Mouse (Mus musculus) CH12.LX (cell line): ENCODE data around the gene Klhl8. TPM values are rescaled to one million over a fixed set of nuclear protein-coding genes. Genes with fewer than 3 reads are reported as not detected.

Source experiments
- DNase-seq: peaks from one replicate; pipeline ENCODE4 v3.0.0-alpha.2; 2013; ENCODE audit errors: extremely low read depth
- H3K27ac ChIP-seq: 2 replicates; pipeline ENCODE4 v1.5.1; 2012; ENCODE audit warnings: low read depth, mild to moderate bottlenecking, control low read depth, moderate library complexity; ENCODE audit not compliant: insufficient read depth
- H3K27me3 ChIP-seq: replicated peaks from 2 replicates; pipeline ENCODE3; 2012; ENCODE audit warnings: inconsistent platforms
- H3K36me3 ChIP-seq, 2 experiments: replicated peaks in 1 of 2; 2 replicates each; pipeline versions ENCODE3 to v1.6.1; 2012; ENCODE audit warnings: inconsistent platforms in 1 of 2, low read length in 1 of 2, mild to moderate bottlenecking in 1 of 2, mixed read lengths in 1 of 2, moderate library complexity in 1 of 2; ENCODE audit not compliant: control insufficient read depth in 1 of 2, insufficient read depth in 1 of 2
- H3K4me1 ChIP-seq, 2 experiments: 2 replicates each; pipeline ENCODE4 v1.6.1; 2012; ENCODE audit warnings: inconsistent platforms in 1 of 2, moderate library complexity in 1 of 2; ENCODE audit not compliant: insufficient read depth in 2 of 2, control insufficient read depth in 1 of 2
- H3K4me2 ChIP-seq: 2 replicates; pipeline ENCODE4 v1.6.1; 2012; ENCODE audit warnings: low read depth, mild to moderate bottlenecking, control low read depth; ENCODE audit not compliant: poor library complexity, insufficient read depth, severe bottlenecking
- H3K4me3 ChIP-seq, 3 experiments: fragments of 150-350 bp in 1 of 3; sonication (generic) in 1 of 3; replicated peaks in 1 of 3; 2 replicates each; pipeline versions ENCODE3 to v1.5.1; 2011 to 2012; ENCODE audit warnings: low read depth in 2 of 3, low read length in 2 of 3, mild to moderate bottlenecking in 2 of 3, moderate library complexity in 2 of 3, control low read depth in 1 of 3, improper control_type of control experiment in 1 of 3, inconsistent platforms in 1 of 3, mixed read lengths in 1 of 3; ENCODE audit not compliant: poor library complexity in 1 of 3
- H3K79me2 ChIP-seq: replicated peaks from 2 replicates; pipeline ENCODE4 v1.6.1; 2012; ENCODE audit warnings: mild to moderate bottlenecking, moderate library complexity; ENCODE audit not compliant: control insufficient read depth, poor library complexity, insufficient read depth, severe bottlenecking; ENCODE audit errors: extremely low read depth
- H3K9ac ChIP-seq: 2 replicates; pipeline ENCODE4 v1.6.1; 2012; ENCODE audit warnings: low read depth, mild to moderate bottlenecking, control low read depth, moderate library complexity; ENCODE audit not compliant: insufficient read depth
- H3K9me3 ChIP-seq: replicated peaks from 2 replicates; pipeline ENCODE3; 2012; ENCODE audit warnings: low read length, inconsistent platforms, mixed read lengths
- BHLHE40 ChIP-seq: IDR thresholded peaks from 2 replicates; pipeline ENCODE4 v1.6.1; 2011; ENCODE audit warnings: mild to moderate bottlenecking, low read depth, low read length, improper control_type of control experiment
- CHD1 ChIP-seq: IDR thresholded peaks from 2 replicates; pipeline ENCODE4 v1.6.1; 2012; ENCODE audit warnings: low read depth, low read length, improper control_type of control experiment, inconsistent platforms
- CHD2 ChIP-seq: IDR thresholded peaks from 2 replicates; pipeline ENCODE4 v1.6.1; 2011; ENCODE audit warnings: low read length, improper control_type of control experiment
- CTCF ChIP-seq, 2 experiments: IDR thresholded peaks in 1 of 2; conservative IDR thresholded peaks in 1 of 2; 2 replicates each; pipeline ENCODE4 v1.5.1; 2011 to 2012; ENCODE audit warnings: low read depth in 2 of 2, low read length in 2 of 2, improper control_type of control experiment in 1 of 2, inconsistent platforms in 1 of 2, mild to moderate bottlenecking in 1 of 2, moderate library complexity in 1 of 2
- E2F4 ChIP-seq: IDR thresholded peaks from 2 replicates; pipeline ENCODE4 v1.6.1; 2011; ENCODE audit warnings: low read depth, low read length, improper control_type of control experiment; ENCODE audit not compliant: insufficient replicate concordance
- EP300 ChIP-seq: IDR thresholded peaks from 2 replicates; pipeline ENCODE4 v1.6.1; 2011; ENCODE audit warnings: low read length, improper control_type of control experiment
- ETS1 ChIP-seq: conservative IDR thresholded peaks from 2 replicates; pipeline ENCODE4 v1.6.1; 2012; ENCODE audit warnings: low read depth, mild to moderate bottlenecking, inconsistent platforms, low read length, improper control_type of control experiment, moderate library complexity
- GABPA ChIP-seq: IDR thresholded peaks from 2 replicates; pipeline ENCODE4 v1.6.1; 2012; ENCODE audit warnings: low read depth, low read length, improper control_type of control experiment, inconsistent platforms; ENCODE audit not compliant: insufficient replicate concordance
- JUND ChIP-seq: conservative IDR thresholded peaks from 2 replicates; pipeline ENCODE4 v1.6.1; 2011; ENCODE audit warnings: low read depth, low read length, improper control_type of control experiment
- MAX ChIP-seq: IDR thresholded peaks from 2 replicates; pipeline ENCODE4 v1.6.1; 2011; ENCODE audit warnings: low read length, improper control_type of control experiment
- MAZ ChIP-seq: IDR thresholded peaks from 2 replicates; pipeline ENCODE4 v1.6.1; 2012; ENCODE audit warnings: low read depth, mild to moderate bottlenecking, inconsistent platforms, low read length, improper control_type of control experiment, moderate library complexity
- MEF2A ChIP-seq: IDR thresholded peaks from 2 replicates; pipeline ENCODE4 v1.6.1; 2014; ENCODE audit warnings: low read depth, mild to moderate bottlenecking, inconsistent platforms, low read length, improper control_type of control experiment, borderline replicate concordance
- MXI1 ChIP-seq: IDR thresholded peaks from 2 replicates; pipeline ENCODE4 v1.6.1; 2011; ENCODE audit warnings: mild to moderate bottlenecking, low read depth, low read length, improper control_type of control experiment
- MYC ChIP-seq: IDR thresholded peaks from 2 replicates; pipeline ENCODE4 v1.6.1; 2011; ENCODE audit warnings: low read depth, mild to moderate bottlenecking, improper control_type of control experiment, low read length
- NELFE ChIP-seq: IDR thresholded peaks from 2 replicates; pipeline ENCODE4 v1.6.1; 2011; ENCODE audit warnings: low read depth, low read length, improper control_type of control experiment
- POLR2AphosphoS2 ChIP-seq: IDR thresholded peaks from 2 replicates; pipeline ENCODE4 v1.6.1; 2011; ENCODE audit warnings: low read depth, low read length, improper control_type of control experiment
- RCOR1 ChIP-seq: conservative IDR thresholded peaks from 2 replicates; pipeline ENCODE4 v1.6.1; 2012; ENCODE audit warnings: low read depth, mild to moderate bottlenecking, inconsistent platforms, low read length, improper control_type of control experiment
- SIN3A ChIP-seq: IDR thresholded peaks from 2 replicates; pipeline ENCODE4 v1.6.1; 2012; ENCODE audit warnings: low read length, improper control_type of control experiment, inconsistent platforms
- SMC3 ChIP-seq: IDR thresholded peaks from 2 replicates; pipeline ENCODE4 v1.6.1; 2011; ENCODE audit warnings: low read depth, low read length, improper control_type of control experiment
- TBP ChIP-seq: conservative IDR thresholded peaks from 2 replicates; pipeline ENCODE4 v1.6.1; 2011; ENCODE audit warnings: low read depth, low read length, improper control_type of control experiment
- TCF12 ChIP-seq: IDR thresholded peaks from 2 replicates; pipeline ENCODE4 v1.6.1; 2014; ENCODE audit warnings: low read depth, mild to moderate bottlenecking, inconsistent platforms, low read length, improper control_type of control experiment
- dilution Hi-C: fragments of 300-500 bp; cut with MboI; formaldehyde crosslinking; loops from 2 replicates; pipeline ENCODE4 v1.14.3; 2020; ENCODE audit warnings: low sequenced_read_pairs; ENCODE audit not compliant: extremely low pct_unique_long_range_greater_than_20kb, extremely low pct_ligation_motif_present
- in situ Hi-C: fragments of 300-500 bp; cut with MboI; formaldehyde crosslinking; loops from 3 replicates; pipeline ENCODE4 v1.14.3; 2019; ENCODE audit warnings: low sequenced_read_pairs, low pct_ligation_motif_present, low pct_unique_long_range_greater_than_20kb, mixed read lengths
- polyA plus RNA-seq: library from polyadenylated mRNA; unstranded; fragments of >175 nt; gene quantifications from 2 replicates; pipeline ENCODE4 v1.2.1, GENCODE M21; 2012; ENCODE audit warnings: low read depth; ENCODE audit not compliant: insufficient read length
- total RNA-seq, 2 experiments: library from RNA; depleted of rRNA; stranded (reverse); fragments of 300-350 nt in 1 of 2; fragments of >200 nt in 1 of 2; gene quantifications; 2 replicates each; pipeline ENCODE4 v1.2.3; 2012 to 2014

Klhl8 gene
- total and polyA plus RNA-seq, 3 experiments: 3.4 to 15.6 (median 5.4) TPM

DNA sequence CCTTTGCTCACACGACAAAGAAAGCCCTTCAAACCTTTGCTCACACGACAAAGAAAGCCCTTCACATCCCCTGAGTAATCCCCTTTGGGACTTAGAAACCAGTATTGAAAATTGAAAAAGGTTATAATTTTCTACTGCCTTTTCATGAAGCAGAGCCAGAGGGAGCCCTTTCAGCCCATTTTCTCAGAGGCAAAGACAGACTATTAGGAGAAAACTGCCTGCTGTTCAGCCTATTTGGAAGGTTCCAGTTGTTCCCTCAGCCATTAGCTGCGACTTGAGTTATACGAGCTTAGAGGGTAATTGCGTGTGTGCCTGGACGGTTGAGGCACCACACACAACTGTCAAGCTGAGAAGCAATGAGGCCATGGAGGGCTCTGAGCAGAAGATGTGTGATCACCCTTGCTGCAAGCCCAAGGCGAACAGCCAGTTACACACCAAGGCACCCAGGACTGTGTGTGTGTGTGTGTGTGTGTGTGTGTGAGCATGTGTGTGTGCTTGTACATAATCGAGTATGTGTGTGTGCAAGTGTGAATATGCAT, 6.4 kb upstream of the Klhl8 start:
- in situ Hi-C loops: no loop called here
- TF ChIP-seq SIN3A: no peak
- TF ChIP-seq BHLHE40: peak; percentile 24; the same call in 1 of the 2 replicates
- TF ChIP-seq CTCF (conservative IDR thresholded peaks at IDR 0.05 in 1 of 2, IDR thresholded peaks at IDR 0.05 in 1 of 2; ENCODE audit: low read depth in 2 of 2, low read length in 2 of 2): peak in 1 of 2 experiments; percentile 20; a peak in 2 of 4 replicates
- TF ChIP-seq, all 38 proteins: peak for 2
- no peak overlapping the region for H3K27ac ChIP-seq
- no peaks in the 10 kb centered on the region for H3K79me2 ChIP-seq
- H3K27me3 ChIP-seq: peaks cover 3% of the 10 kb centered on the region
- DNase-seq: no peak
- no peaks in the 10 kb centered on the region for H3K36me3 ChIP-seq
- H3K4me2 ChIP-seq: no peak overlapping the region
- H3K9ac ChIP-seq: no peak overlapping the region
- dilution Hi-C loops: no loop called here
- H3K9me3 ChIP-seq: no peaks in the 10 kb centered on the region
- peaks cover 13 to 47% of the 10 kb centered on the region in 2 experiments for H3K4me1 ChIP-seq
- peak overlapping the region in 1 of 3 experiments; percentile 7 for H3K4me3 ChIP-seq

DNA sequence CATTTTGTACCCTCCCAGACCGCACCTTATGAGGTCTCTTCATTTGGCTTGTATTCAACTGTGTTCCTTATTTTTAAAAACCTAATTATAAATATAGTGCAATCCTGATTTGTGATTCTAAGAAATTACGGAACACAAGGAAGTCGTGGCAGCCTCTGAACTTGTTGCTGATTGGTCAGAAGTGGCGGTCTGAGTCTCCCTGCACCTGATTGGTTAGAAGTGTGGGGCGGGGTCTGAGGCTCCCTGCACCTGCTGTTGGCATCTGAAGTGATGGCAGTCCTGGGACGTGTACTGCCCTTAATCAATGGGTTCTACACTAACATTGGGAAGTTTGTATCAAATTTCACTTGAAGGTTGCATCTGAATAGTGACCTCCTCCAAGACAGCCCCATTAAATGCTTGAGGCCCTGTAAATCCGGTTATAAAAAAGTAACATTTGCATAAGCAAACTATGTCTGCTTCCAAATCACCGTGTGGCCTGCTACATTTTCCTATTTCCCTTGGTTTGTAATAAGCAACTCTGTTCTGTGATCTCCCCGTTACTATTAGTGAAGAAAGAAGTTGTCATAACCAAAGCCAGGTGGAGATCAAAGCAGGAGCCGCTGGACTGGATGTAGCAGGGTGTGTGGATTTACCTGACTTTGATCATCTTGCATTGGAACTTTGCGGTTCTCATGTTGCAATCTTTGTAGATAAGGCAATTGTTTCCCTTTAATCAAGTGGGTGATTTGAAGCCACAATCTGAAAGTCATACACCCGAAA, 5.7 kb upstream of the Klhl8 start:
- Histone ChIP-seq H3K4me3 (no peak overlapping the region), H3K9ac (no peak overlapping the region), H3K4me2 (no peak overlapping the region), H3K79me2 (no peaks in the 10 kb centered on the region), H3K36me3 (no peaks in the 10 kb centered on the region)
- in situ Hi-C loops: no loop called here
- TF ChIP-seq E2F4: no peak
- TF ChIP-seq SIN3A: no peak
- TF ChIP-seq CHD2: no peak
- no peak for TF ChIP-seq EP300
- no peak for TF ChIP-seq GABPA
- no peak for TF ChIP-seq POLR2AphosphoS2
- TF ChIP-seq ETS1: no peak
- TF ChIP-seq NELFE: no peak
- TF ChIP-seq, all 38 proteins: peak for 0
- no peaks in the 10 kb centered on the region for H3K9me3 ChIP-seq
- H3K27me3 ChIP-seq: peaks cover 5% of the 10 kb centered on the region
- dilution Hi-C loops: no loop called here
- no peak for DNase-seq
- no peak overlapping the region for H3K27ac ChIP-seq
- H3K4me1 ChIP-seq: peaks cover 13 to 42% of the 10 kb centered on the region in 2 experiments

DNA sequence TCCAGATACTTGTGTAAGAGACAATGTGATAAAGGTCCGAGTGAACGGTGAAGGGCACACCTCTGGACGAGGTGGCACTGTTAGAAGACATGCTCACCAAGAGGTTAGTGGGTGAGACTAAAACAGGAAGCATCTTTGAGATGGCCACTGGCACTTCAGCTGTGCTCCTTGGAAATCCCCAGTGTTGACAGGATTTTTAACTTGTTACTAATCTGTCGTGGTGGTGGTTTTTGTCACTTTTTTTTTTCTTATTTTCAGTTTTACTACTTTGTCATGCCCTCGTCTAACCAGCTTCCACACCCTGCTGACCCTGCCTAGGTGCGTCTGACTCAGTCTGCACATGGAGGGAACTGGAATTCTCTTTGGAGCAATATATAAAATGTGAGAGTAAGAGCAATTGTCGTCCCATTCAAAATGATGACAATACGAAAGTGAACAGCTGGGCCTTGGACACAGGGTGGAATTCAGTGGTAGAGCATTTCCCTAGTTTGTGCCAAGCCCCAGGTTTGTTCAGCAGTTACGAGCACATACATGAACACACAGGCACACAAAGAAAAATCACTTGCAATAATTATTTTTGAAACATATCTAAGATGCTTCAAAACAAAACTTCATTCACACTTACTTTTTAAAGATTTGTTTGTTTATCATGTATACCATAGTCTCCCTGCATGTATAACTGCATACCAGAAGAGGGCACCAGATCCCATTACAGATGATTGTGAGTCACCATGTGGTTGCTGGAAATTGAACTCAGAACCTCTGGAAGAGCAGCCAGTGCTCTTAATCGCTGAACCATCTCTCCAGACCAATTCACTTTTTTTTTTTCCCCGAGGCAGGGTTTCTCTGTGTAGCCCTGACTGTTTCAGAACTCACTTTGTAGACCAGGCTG, 3.5 kb upstream of the Klhl8 start:
- Histone ChIP-seq H3K4me2 (peak overlapping the region; percentile 59), H3K79me2 (no peaks in the 10 kb centered on the region; the same call in 1 of the 2 replicates), H3K9me3 (no peaks in the 10 kb centered on the region), H3K9ac (peak overlapping the region; percentile 17; the same call in 1 of the 2 replicates), H3K36me3 (no peaks in the 10 kb centered on the region), H3K4me1 (peaks cover 14 to 53% of the 10 kb centered on the region in 2 experiments), H3K27ac (peak overlapping the region; percentile 66), H3K4me3 (peak overlapping the region in 1 of 3 experiments; percentile 3), H3K27me3 (peaks cover 5% of the 10 kb centered on the region)
- dilution Hi-C loops (no loop called here), in situ Hi-C loops (no loop called here)
- peak; percentile 54 for DNase-seq
- TF ChIP-seq MYC (peak; percentile 79), JUND (peak; percentile 62), MAZ (0 out of 2 replicates have a peak, but pooled peaks have one; percentile 57), EP300 (peak; percentile 83), GABPA (no peak), SMC3 (no peak; the same call in 1 of the 2 replicates), MAX (peak; percentile 81; the same call in 1 of the 2 replicates), TCF12 (peak; percentile 78; the same call in 1 of the 2 replicates), NELFE (0 out of 2 replicates have a peak, but pooled peaks have one; percentile 19), CTCF (conservative IDR thresholded peaks at IDR 0.05 in 1 of 2, IDR thresholded peaks at IDR 0.05 in 1 of 2; ENCODE audit: low read depth in 2 of 2, low read length in 2 of 2) (peak; percentile 20 to 58; a peak in 2 of 4 replicates), CHD1 (peak; percentile 85; the same call in 1 of the 2 replicates), TBP (no peak), MXI1 (peak; percentile 83), RCOR1 (peak; percentile 69), MEF2A (peak; percentile 87)
